In the genomic region with DNA sequence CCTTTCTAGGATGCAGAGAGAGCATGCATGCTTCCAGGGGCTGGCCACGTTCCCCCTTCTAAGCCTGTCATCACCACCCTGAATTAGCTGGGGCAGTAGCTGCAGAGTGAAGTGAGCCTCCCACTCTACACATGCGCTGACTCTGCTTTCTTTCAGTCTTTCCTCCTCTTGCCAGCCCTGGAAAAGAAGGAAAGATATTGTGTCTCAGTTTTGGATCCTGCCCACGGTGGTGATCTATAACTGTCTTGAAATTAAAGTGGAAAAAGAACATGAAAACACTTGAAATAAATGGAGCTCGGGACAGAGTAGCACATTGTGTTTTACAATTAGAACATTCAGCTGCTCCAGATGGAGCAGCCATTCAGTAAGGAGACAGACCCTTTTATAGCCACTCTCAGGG, we compare ENCODE assay signal across 11 mouse cellular contexts. TPM values are rescaled to one million over a fixed set of nuclear protein-coding genes. Genes with fewer than 3 reads are reported as not detected.
DNase-seq lines count a peak whose midpoint lies in the region; ATAC-seq and TF ChIP-seq lines count a peak whose summit lies in the region.
"Had no signal": no experiment of that assay in that cellular context is flagged by ENCODE, and none has a peak within 500 bp of the region (broad histone marks: within the 10 kb centered on the region; RNA-seq: fewer than 3 reads in every experiment).

No protein-coding gene starts in this region.

- WGBS in heart, adult 2 months: 30% methylated on average over 4 of the region's 4 CpGs

- no peak for TF ChIP-seq POLR2A in heart, adult 2 months (IDR thresholded peaks at IDR 0.05; ENCODE audit: insufficient read depth, low read depth, low read length)

- TF ChIP-seq CTCF in heart, adult 2 months (IDR thresholded peaks at IDR 0.05): no peak

- no peaks in the 10 kb centered on the region for H3K79me2 ChIP-seq in heart, adult 2 months (replicated peaks; ENCODE audit: control insufficient read depth, insufficient read depth, low read length)

- H3K27me3 ChIP-seq in heart, adult 2 months (ENCODE audit: control insufficient read depth, insufficient read depth, low read length): no peaks in the 10 kb centered on the region
- H3K27me3 ChIP-seq: megakaryocyte, embryonic 14.5 days had no signal

- H3K27ac ChIP-seq in heart, adult 2 months: no peak overlapping the region

- H3K9ac ChIP-seq in heart, adult 2 months (ENCODE audit: low read depth, low read length): no peak overlapping the region

- peak; percentile 7 for DNase-seq in heart, postnatal 4 days
- DNase-seq in heart, adult 2 months: no peak
- DNase-seq in frontal cortex, postnatal 10 days (ENCODE audit: low spot score in 2 of 2): peak; percentile 16 to 30
- peak; percentile 6 to 12 for DNase-seq in layer of hippocampus, postnatal 25 days (ENCODE audit: extremely low spot score in 1 of 2, low spot score in 1 of 2)
- DNase-seq in right cerebral cortex, postnatal 10 days (ENCODE audit: low spot score in 2 of 2): peak; percentile 53 to 72
- DNase-seq in thymus, postnatal 0 days (ENCODE audit: low spot score): no peak
- DNase-seq in cerebellum, postnatal 25 days: no peak

- H3K4me3 ChIP-seq in heart, adult 2 months: no peak overlapping the region
- H3K4me3 ChIP-seq: megakaryocyte, embryonic 14.5 days had no signal

- intact Hi-C loops in heart, adult 2 months (cut with DNase I): no loop called here

- no peak for TF ChIP-seq EP300 in heart, adult 2 months (IDR thresholded peaks at IDR 0.05; ENCODE audit: insufficient read depth, low read depth, low read length)

- H3K4me1 ChIP-seq in heart, adult 2 months (ENCODE audit: control insufficient read depth, insufficient read depth, low read length): no peaks in the 10 kb centered on the region
- H3K4me1 ChIP-seq: megakaryocyte, embryonic 14.5 days had no signal

- no peak for ATAC-seq in erythroid progenitor cell, adult 5-6 weeks (replicated peaks; ENCODE audit: low FRiP score, poor library complexity, severe bottlenecking)
- ATAC-seq: intestine, postnatal 0 days had no signal

- H3K36me3 ChIP-seq in heart, adult 2 months (ENCODE audit: control insufficient read depth, insufficient read depth, low read length): no peaks in the 10 kb centered on the region

RNA-seq across cellular contexts. Expression of a gene that starts 35.2 kb away (rescaled TPM):
- 1 to 10 TPM; 4.2 to 5.6 TPM for total RNA-seq in heart, postnatal 4 days (2021)
- total RNA-seq in heart, adult 2 months (2021): under 1 TPM; 0.13 to 0.23 TPM
- polyA plus RNA-seq in heart, adult 2 months (2012; rRNA removed): 0.18 and 0.20 TPM in 2 replicates
- 10 to 100 TPM in 1 of 2 experiments, 1 to 10 TPM in 1; 8.1 to 13.3 TPM for total RNA-seq in layer of hippocampus, postnatal 25 days (2021)
- total RNA-seq in erythroid progenitor cell, adult 5-6 weeks (2015; ENCODE audit: low replicate concordance): not detected in 2 replicates
- not detected in 2 replicates for total RNA-seq in erythroid progenitor cell, adult 5-6 weeks (2017; ENCODE audit: low replicate concordance)
- polyA plus RNA-seq in thymus, postnatal 0 days (2015; fragmentation: Nextera tagmentation; extraction: Ambion mirVana): 0.08 and 0.13 TPM in 2 replicates
- total RNA-seq: MEL had no signal

Comparison
In these comparisons a context has a peak if more than half of its experiments do, and no peak if none do; other contexts are left out.
1. DNase-seq: peak in heart, postnatal 4 days (single experiment), frontal cortex, postnatal 10 days (2 of 2), layer of hippocampus, postnatal 25 days (2 of 2) and right cerebral cortex, postnatal 10 days (2 of 2); none in heart, adult 2 months (0 of 2), thymus, postnatal 0 days (single experiment) and cerebellum, postnatal 25 days (0 of 2).
2. RNA of a gene that starts 35.2 kb away (total RNA-seq): 8.1 to 13.3 TPM in layer of hippocampus, postnatal 25 days and 4.2 to 5.6 TPM in heart, postnatal 4 days; 0.13 to 0.23 TPM in heart, adult 2 months and not detected in erythroid progenitor cell, adult 5-6 weeks; every median in the first group is over 4 times any median in the second.